Comparison of ENCODE assay signal across 22 mouse cellular contexts in genomic region chr19:42602576-42602975, GRCm38 (mm10).
"Had no signal": no experiment of that assay in that cellular context is flagged by ENCODE, and none has a peak within 500 bp of the region (broad histone marks: within the 10 kb centered on the region; RNA-seq: fewer than 3 reads in every experiment).

No protein-coding gene starts in this region.

- DNase-seq: kidney, adult 18-20 months; kidney, postnatal 14 days; kidney, postnatal 4 days; left cerebral cortex, postnatal 4 days; lung, adult 18-20 months; lung, postnatal 10 days; lung, postnatal 36 days; midbrain, embryonic 14.5 days; right cerebral cortex, adult 18-20 months; right cerebral cortex, postnatal 14 days; right cerebral cortex, postnatal 4 days; thymus, adult 18-20 months; thymus, postnatal 36 days had no signal

- H3K27me3 ChIP-seq: limb, embryonic 15.5 days; lung, embryonic 15.5 days; neural tube, embryonic 12.5 days; neural tube, embryonic 15.5 days had no signal

- H3K36me3 ChIP-seq: limb, embryonic 12.5 days; limb, embryonic 15.5 days; lung, embryonic 15.5 days; midbrain, embryonic 10.5 days; neural tube, embryonic 12.5 days; neural tube, embryonic 15.5 days had no signal

- H3K4me1 ChIP-seq: limb, embryonic 15.5 days; lung, embryonic 15.5 days; megakaryocyte, embryonic 14.5 days; midbrain, embryonic 10.5 days had no signal

- H3K9ac ChIP-seq: limb, embryonic 12.5 days; limb, embryonic 15.5 days; liver, embryonic 14.5 days; lung, embryonic 15.5 days; neural tube, embryonic 12.5 days; neural tube, embryonic 15.5 days had no signal

- H3K4me2 ChIP-seq: limb, embryonic 12.5 days; limb, embryonic 15.5 days; lung, embryonic 15.5 days; neural tube, embryonic 12.5 days; neural tube, embryonic 15.5 days had no signal

- H3K27ac ChIP-seq: limb, embryonic 12.5 days; limb, embryonic 15.5 days; liver, embryonic 14.5 days; lung, embryonic 15.5 days; neural tube, embryonic 12.5 days; neural tube, embryonic 15.5 days; stomach, postnatal 0 days had no signal

- H3K4me3 ChIP-seq: limb, embryonic 12.5 days; limb, embryonic 15.5 days; lung, embryonic 15.5 days; megakaryocyte, embryonic 14.5 days; midbrain, embryonic 10.5 days; neural tube, embryonic 12.5 days; neural tube, embryonic 15.5 days had no signal

- H3K9me3 ChIP-seq: limb, embryonic 12.5 days; limb, embryonic 15.5 days; lung, embryonic 15.5 days; megakaryocyte, embryonic 14.5 days; midbrain, embryonic 10.5 days; neural tube, embryonic 12.5 days; neural tube, embryonic 15.5 days had no signal
